Mouse (Mus musculus) retina, postnatal 1 day (tissue): ENCODE data around the gene Slc25a20.

Source experiments
- DNase-seq: peaks from one replicate; pipeline ENCODE4 v3.0.0-alpha.2; 2012

The Slc25a20 gene

GRCm38 (mm10) chr9:108687686-108688085, 25.8 kb downstream of the Slc25a20 start:
- DNase-seq = no peak

DNA sequence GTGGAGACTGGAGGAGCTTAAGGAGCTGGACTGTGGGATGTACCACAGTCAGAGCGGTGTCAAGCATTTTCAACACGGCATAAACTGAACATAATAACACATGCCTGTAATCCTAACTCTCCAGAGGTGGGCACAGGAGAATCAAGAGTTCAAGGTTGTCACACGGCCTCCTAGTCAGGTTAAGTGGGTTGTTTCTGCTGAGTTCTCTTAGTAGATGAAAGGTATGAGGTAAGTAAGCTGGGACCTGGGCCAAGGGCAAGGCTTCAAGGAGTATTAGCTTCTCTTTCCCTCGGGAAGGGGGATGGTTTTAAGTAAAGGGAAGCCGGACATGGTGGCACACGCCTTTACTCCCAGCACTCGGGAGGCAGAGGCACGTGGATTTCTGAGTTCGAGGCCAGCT, 26.6 kb downstream of the Slc25a20 start:
- DNase-seq = no peak

DNA sequence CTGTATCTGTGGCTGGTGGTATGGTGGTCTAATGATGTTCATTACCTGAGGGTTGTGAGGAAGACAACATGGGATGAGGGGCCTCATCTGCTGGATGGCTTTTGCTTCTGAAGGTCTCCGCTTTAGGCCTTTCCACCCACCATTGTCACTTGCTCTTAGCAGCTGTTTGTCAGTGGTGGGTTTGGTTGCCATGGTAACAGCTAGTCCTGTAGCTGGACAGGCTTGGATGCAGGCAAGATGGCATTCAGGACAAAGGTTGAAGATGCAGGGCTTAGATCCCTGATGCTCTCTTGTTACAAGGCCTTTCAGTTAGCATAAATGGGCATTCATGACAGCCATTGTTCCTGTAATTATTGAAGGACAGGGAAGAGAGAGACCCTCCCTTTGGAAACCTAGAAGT, 27.2 kb downstream of the Slc25a20 start, which contains the start of gene Prkar2a:
Gene Prkar2a (plus strand): TSS at position 209 of the 400 bp plus-strand sequence.
- peak; percentile 79 for DNase-seq

DNA sequence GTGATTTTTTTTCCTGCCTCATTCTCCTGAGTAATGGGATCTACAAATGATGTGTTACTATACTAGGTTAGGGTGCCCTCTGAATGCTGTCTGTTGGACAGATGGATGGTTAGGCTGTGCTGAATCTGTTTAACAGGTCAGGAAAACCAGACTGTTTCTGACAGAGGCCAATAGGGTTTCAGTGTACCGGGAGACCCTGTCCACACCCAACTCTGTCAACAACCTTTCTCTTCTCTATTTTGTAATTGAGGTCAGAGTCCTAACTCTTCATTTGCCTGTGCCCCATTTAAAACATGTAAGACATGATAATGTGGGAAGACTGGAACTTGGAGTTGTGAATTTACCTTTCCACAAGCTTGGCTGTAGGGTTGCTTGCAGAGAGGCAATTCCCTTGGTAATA, 28.1 kb downstream of the Slc25a20 start:
- DNase-seq = no peak

- DNase-seq = no peak
These were observed 29.0 kb downstream of the Slc25a20 start for GRCm38 (mm10) chr9:108690914-108691313.

DNA sequence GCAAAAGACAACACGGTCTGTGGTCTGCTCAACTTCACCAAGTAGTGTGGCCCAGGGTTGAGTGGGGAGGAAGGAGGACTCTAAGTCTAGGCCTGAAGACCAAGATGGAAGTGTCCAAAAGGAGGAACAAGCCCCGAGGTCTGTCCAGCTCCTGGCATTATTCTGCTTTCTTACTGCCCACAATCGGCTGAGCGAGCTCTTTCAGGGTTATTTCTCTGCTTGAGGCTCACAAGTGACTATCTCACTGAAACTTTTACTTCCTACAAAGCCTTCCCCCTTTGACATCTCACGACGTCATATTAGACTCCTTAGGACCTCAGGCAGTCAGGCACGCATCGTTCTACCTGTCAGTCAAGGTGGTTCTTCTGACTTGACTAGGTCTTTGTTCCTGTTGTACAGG, 29.5 kb downstream of the Slc25a20 start:
- DNase-seq = no peak

GRCm38 (mm10) chr9:108691846-108692225, 29.9 kb downstream of the Slc25a20 start:
- DNase-seq = peak; percentile 93

GRCm38 (mm10) chr9:108692226-108693041, 30.5 kb downstream of the Slc25a20 start:
- peak; percentile 74 for DNase-seq

- no peak for DNase-seq
These were observed 32.1 kb downstream of the Slc25a20 start for GRCm38 (mm10) chr9:108693946-108694345.

- no peak for DNase-seq
These were observed 32.6 kb downstream of the Slc25a20 start for GRCm38 (mm10) chr9:108694533-108694932.

GRCm38 (mm10) chr9:108702476-108702875, 40.6 kb downstream of the Slc25a20 start:
- no peak for DNase-seq

- DNase-seq = no peak
These were observed 41.7 kb downstream of the Slc25a20 start for GRCm38 (mm10) chr9:108703373-108704110.

- DNase-seq = no peak
These were observed 42.7 kb downstream of the Slc25a20 start for GRCm38 (mm10) chr9:108704591-108704990.

DNA sequence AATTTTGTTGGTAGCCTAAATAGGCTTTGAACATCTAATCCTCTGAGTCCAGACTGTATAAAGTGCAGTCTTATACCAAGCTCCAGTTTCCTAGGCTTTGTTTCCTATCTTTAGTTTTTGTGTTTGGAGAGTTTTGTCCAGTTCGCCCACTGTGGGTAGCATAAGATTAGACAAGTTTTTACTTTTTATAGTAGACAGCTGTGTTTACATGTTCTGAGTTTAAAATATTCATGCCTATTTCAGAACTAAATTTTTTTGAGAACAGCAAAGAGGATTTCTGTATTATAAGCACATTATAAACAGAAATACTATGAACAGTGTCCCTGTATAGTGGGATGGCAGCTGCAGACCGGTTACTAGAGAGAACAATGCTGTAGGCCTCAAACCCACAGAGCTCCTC, 45.3 kb downstream of the Slc25a20 start:
- DNase-seq = no peak

DNA sequence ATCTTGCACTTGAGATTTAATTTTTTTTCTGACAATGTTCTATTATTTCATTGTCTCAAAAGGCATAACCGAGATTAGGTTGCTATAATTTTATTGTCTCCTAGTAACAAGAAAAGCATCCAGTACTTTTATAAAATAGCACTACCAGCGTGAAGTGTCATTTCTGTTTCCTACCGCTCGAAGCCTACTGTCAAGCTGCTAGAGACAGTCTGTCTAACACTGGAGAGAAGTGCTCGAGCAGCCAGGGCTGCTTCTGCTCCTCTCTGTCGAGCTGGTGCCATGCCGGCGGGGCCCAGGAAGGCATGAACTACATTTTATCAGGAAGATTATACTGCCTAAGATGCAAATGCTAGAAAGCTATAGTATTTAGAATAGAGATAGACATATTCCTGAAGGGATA, 46.9 kb downstream of the Slc25a20 start:
- DNase-seq = no peak

GRCm38 (mm10) chr9:108710767-108711166, 48.9 kb downstream of the Slc25a20 start:
- DNase-seq = no peak

DNA sequence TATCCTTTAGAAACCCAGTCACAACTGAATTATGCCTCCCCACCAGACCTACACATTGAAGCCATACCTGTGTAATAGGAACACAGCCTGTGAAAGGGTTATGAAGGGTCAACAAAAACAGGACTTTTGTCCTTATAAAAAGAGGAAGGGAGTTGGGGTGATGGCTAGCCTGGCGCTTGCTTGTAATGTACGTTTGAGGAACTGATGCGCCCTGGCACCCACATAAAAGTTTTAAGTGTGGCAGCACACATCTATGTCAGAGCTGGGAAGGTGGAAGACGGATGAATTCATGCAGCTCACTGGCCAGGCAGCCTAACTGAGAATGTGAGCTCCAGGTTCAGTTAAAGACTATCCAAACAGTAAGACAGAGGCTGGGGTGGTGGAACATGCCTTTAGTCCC, 54.3 kb downstream of the Slc25a20 start:
- no peak for DNase-seq

DNA sequence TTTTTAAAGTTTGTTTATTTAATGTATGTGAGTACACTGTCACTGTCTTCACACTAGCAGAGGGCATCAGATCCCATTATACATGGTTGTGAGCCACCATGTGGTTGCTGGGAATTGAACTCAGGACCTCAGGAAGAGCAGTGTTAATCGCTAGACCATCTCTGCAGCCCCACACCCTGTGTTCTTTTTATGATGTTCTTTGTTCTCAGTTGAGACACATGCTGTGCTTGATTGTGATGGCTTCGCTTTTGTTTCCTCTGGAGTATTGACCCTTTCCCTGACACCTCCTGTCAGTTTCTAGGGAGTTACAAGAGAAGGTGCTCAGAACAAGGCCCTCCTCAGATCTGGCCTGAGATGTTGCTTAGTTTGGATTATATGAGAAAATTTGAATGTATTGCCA, 61.9 kb downstream of the Slc25a20 start:
- DNase-seq = no peak

GRCm38 (mm10) chr9:108726116-108726515, 64.2 kb downstream of the Slc25a20 start:
- no peak for DNase-seq

DNA sequence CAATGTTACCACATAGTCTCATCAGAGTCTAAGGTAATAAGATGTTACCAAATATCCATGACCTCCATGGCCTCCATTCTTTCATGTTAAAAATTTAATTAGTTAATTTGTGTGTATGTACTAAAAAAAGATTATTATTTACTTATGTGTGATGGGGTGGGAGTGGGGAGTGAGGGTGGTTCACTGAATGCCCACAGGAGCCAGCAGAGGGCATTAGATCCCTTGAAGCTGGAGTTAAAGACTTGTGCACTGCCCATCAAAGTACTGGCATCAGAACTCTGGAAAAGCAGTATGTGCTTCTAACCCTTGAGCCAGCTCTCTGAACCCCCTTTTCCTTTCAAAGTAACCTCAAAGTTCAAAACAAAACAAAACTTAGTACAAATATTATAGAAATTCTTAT, 67.2 kb downstream of the Slc25a20 start:
- DNase-seq = no peak

DNA sequence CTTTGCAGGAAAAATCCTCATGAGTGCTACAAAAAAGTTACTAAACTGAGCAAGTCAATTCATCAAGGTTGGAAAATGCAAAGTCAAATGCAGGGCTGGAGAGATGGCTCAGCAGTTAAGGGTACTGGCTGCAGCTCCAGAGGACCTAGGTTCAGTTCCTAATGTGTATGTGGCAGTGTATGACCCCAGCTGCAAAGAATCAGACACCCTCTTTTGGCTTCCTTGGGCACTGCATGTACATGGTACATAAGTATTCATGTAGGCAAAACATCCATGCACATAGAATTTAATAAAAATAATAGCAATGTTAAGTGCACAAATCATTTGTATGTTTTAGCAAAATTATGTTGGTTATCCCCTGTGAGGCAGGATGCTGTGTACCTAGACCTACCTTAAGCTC, 70.6 kb downstream of the Slc25a20 start:
- DNase-seq = no peak
